Mouse (Mus musculus): ENCODE measurements at regions not wholly inside any gene's neighbourhood (a gene's known extent, or its start where the extent isn't known, plus 50 kb on each side); places are given as distances from the start of the nearest gene placed in this dataset.

DNA sequence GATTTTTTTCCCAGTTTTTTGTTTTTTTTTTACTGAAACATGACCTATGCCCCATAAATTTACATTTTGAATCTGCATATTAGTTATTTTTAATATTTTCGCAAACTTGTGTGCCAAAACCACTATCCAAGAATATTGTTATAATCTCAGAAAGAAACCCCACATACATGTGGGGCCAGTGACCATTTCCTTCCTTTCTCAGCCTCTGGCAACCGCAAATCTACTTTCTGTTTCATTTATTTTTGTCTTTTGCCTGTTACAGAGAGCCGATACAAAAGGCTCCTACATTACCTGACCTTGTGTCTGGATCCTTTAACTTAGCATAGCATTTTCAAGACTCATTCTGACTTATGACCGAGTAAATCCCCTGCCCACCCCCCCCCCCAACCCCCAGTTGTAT lies 158.8 kb downstream of the Ifng start:
- Histone ChIP-seq H3K36me3 (ENCODE audit: control insufficient read depth, insufficient read depth, low read length) (no peaks in the 10 kb centered on the region), H3K4me3 (ENCODE audit: insufficient read depth, low read depth, low read length) (no peak overlapping the region), H3K27me3 (replicated peaks; ENCODE audit: control insufficient read depth, insufficient read depth, low read length) (no peaks in the 10 kb centered on the region), H3K4me1 (ENCODE audit: control insufficient read depth, insufficient read depth, low read length) (peaks cover 3% of the 10 kb centered on the region; the same call in 1 of the 2 replicates), H3K27ac (ENCODE audit: insufficient read depth, low read depth, low read length) (no peak overlapping the region)
- WGBS: 73% methylated on average over 4 of the region's 4 CpGs
- no peak for DNase-seq
- TF ChIP-seq CTCF (conservative IDR thresholded peaks at IDR 0.05; ENCODE audit: insufficient read depth, insufficient read length, low read depth, low read length) (no peak), POLR2A (IDR thresholded peaks at IDR 0.05; ENCODE audit: low read depth, low read length) (no peak)

DNA sequence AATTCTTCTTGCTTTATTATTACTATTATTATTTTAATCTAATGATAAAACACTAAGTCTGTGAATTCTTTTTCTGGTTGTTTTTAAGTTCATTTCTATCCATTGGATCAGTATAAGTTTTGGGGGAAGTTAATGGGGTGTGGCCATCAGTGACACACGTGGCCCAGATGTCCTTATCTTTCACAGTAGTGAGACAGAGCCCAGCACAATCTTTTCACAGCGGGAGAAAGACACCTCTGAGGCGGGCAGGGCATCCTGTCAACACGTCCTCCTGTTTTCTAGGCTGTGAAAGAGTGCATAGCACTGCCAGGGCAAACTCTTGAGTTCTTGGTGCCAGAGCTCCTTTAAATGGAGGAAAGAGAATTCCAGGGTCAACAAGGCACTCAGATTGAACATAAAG lies 162.1 kb downstream of the Ifng start:
- Histone ChIP-seq H3K27ac (ENCODE audit: insufficient read depth, low read depth, low read length) (no peak overlapping the region), H3K4me3 (ENCODE audit: insufficient read depth, low read depth, low read length) (no peak overlapping the region), H3K36me3 (ENCODE audit: control insufficient read depth, insufficient read depth, low read length) (no peaks in the 10 kb centered on the region), H3K4me1 (ENCODE audit: control insufficient read depth, insufficient read depth, low read length) (no peaks in the 10 kb centered on the region), H3K27me3 (replicated peaks; ENCODE audit: control insufficient read depth, insufficient read depth, low read length) (no peaks in the 10 kb centered on the region)
- WGBS: 62% methylated on average over 4 of the region's 4 CpGs
- no peak for DNase-seq
- no peak for TF ChIP-seq CTCF (conservative IDR thresholded peaks at IDR 0.05; ENCODE audit: insufficient read depth, insufficient read length, low read depth, low read length)
- TF ChIP-seq POLR2A (IDR thresholded peaks at IDR 0.05; ENCODE audit: low read depth, low read length): no peak

DNA sequence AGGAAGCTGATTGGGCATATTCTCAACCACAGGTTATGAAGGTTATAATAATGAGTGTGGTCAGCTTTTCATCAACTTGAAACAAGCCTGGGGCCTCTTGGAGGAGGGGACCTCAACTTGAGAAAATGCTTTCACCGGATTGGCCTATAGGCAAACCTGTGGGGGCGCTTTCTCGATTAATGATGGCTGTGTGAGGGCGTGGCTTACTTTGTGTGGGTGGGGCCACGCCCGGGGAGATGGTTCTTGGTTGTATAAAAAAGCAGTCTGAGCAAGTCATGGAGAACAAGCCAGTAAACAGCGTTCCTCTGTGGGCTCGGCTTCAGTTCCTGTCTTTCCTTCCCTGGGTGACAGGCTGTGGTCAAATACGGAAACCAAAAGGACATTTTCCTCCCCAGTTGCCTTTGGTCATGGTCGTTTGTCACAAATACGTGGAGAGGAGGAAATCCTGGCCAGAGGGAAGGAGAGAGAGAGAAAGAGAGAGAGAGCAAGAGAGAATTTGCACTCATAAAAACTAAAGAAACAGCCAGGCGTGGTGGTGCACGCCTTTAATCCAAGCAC lies 163.1 kb downstream of the Ifng start:
- no peaks in the 10 kb centered on the region for H3K4me1 ChIP-seq (ENCODE audit: control insufficient read depth, insufficient read depth, low read length)
- H3K4me3 ChIP-seq (ENCODE audit: insufficient read depth, low read depth, low read length): no peak overlapping the region
- WGBS: 70% methylated on average over 13 of the region's 13 CpGs
- no peaks in the 10 kb centered on the region for H3K27me3 ChIP-seq (replicated peaks; ENCODE audit: control insufficient read depth, insufficient read depth, low read length)
- H3K36me3 ChIP-seq (ENCODE audit: control insufficient read depth, insufficient read depth, low read length): no peaks in the 10 kb centered on the region
- TF ChIP-seq POLR2A (IDR thresholded peaks at IDR 0.05; ENCODE audit: low read depth, low read length) (no peak), CTCF (conservative IDR thresholded peaks at IDR 0.05; ENCODE audit: insufficient read depth, insufficient read length, low read depth, low read length) (no peak)
- H3K27ac ChIP-seq (ENCODE audit: insufficient read depth, low read depth, low read length): no peak overlapping the region
- DNase-seq: no peak

DNA sequence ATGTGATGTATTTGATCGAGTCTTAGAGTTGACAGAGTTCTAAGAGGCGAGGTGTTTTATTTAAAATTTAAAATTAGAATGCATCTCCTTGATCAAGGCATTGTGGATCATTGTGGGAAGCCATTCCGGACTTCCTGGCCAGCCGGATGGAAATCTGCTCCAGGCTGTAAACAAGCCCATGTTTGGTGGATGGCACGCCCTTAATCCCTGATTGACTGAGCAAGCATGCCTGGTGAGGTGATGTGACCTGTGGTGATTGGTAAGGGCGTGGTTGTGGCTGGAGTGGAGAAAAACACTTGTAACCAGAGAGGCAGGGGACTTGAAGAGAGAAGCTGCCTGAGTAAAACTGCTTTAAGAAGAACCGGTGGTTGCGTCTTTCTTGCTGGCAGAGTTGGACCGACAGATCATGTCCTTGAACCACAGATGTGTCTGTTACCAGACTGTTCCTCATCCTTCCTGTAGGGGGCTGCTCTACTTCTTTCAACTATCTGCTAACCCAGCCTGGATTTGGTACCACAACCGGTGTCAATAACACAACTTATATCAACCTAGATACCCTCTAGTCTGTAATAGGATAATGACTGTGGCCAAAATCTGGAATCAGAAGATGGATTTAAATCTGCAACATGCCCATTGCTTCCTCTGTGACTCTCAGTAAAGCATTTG lies 164.4 kb downstream of the Ifng start:
- DNase-seq: peak; percentile 5
- Histone ChIP-seq H3K36me3 (ENCODE audit: control insufficient read depth, insufficient read depth, low read length) (no peaks in the 10 kb centered on the region), H3K4me1 (ENCODE audit: control insufficient read depth, insufficient read depth, low read length) (no peaks in the 10 kb centered on the region), H3K27ac (ENCODE audit: insufficient read depth, low read depth, low read length) (no peak overlapping the region), H3K27me3 (replicated peaks; ENCODE audit: control insufficient read depth, insufficient read depth, low read length) (no peaks in the 10 kb centered on the region), H3K4me3 (ENCODE audit: insufficient read depth, low read depth, low read length) (no peak overlapping the region)
- 91% methylated on average over 10 of the region's 10 CpGs for WGBS
- TF ChIP-seq CTCF (conservative IDR thresholded peaks at IDR 0.05; ENCODE audit: insufficient read depth, insufficient read length, low read depth, low read length): 0 out of 2 replicates have a peak, but pooled peaks have one; percentile 24
- no peak for TF ChIP-seq POLR2A (IDR thresholded peaks at IDR 0.05; ENCODE audit: low read depth, low read length)

DNA sequence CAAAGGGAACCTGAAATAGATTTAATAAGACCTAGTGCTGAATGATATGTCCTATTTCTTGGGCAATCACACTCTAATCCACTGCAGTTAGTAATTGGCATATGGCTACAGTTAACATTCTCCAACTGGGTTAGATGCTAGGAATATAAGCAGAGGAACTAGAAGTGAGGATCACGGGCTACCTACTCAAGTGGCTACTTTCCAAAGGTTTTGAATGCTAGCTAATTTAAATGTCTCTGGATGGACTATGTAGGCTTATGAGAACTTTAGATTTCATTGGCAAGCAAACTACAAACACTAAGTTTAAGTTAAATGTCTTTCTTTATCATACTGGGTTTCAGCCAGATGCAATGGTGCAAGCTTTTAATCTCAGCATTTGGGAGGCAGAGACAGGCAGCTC lies 166.6 kb downstream of the Ifng start:
- no peak for DNase-seq
- Histone ChIP-seq H3K36me3 (ENCODE audit: control insufficient read depth, insufficient read depth, low read length) (no peaks in the 10 kb centered on the region), H3K27me3 (replicated peaks; ENCODE audit: control insufficient read depth, insufficient read depth, low read length) (no peaks in the 10 kb centered on the region), H3K27ac (ENCODE audit: insufficient read depth, low read depth, low read length) (no peak overlapping the region), H3K4me1 (ENCODE audit: control insufficient read depth, insufficient read depth, low read length) (no peaks in the 10 kb centered on the region), H3K4me3 (ENCODE audit: insufficient read depth, low read depth, low read length) (no peak overlapping the region)
- TF ChIP-seq CTCF (conservative IDR thresholded peaks at IDR 0.05; ENCODE audit: insufficient read depth, insufficient read length, low read depth, low read length) (no peak), POLR2A (IDR thresholded peaks at IDR 0.05; ENCODE audit: low read depth, low read length) (no peak)
- WGBS: 90% methylated on average over 1 of the region's 1 CpGs

DNA sequence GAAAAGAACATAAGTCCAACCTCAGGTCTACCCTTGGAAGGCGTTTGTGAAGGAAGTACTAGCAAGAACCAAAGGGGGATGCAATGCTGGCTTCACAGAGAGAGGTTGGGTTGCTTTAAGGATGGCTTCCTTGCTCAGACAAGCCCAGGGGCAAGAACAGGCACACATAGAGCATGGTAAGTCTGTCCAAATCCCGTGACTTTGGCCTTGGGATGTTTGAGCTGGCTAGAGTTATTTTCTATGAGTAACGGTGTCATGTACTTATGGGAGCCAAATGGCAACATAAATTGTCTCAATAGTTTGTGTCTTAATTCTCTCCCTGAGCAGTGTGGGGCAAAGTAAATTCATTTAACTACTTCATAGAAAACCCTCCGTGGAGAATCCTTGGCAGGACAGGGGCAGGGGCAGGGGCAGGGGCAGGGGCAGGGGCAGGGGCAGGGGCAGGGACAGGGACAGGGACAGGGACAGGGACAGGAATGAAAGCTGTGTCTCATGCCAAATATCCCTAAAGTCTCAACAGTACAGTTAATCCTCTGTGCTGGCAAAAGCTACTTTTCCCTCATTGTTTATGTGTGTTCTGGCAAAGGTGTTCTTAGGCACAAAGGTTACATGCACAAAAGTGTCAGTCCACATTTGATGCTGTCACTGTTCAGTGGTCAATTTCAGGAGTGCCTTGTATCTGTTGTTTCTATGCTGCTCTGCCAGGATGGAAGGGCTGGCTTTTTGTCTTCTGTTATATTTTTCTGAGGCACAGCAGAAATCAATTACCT lies 167.7 kb downstream of the Ifng start:
- TF ChIP-seq POLR2A (IDR thresholded peaks at IDR 0.05; ENCODE audit: low read depth, low read length) (no peak), CTCF (conservative IDR thresholded peaks at IDR 0.05; ENCODE audit: insufficient read depth, insufficient read length, low read depth, low read length) (no peak)
- no peak overlapping the region for H3K27ac ChIP-seq (ENCODE audit: insufficient read depth, low read depth, low read length)
- no peak overlapping the region for H3K4me3 ChIP-seq (ENCODE audit: insufficient read depth, low read depth, low read length)
- 55% methylated on average over 4 of the region's 4 CpGs for WGBS
- no peaks in the 10 kb centered on the region for H3K36me3 ChIP-seq (ENCODE audit: control insufficient read depth, insufficient read depth, low read length)
- DNase-seq: peak; percentile 25
- no peaks in the 10 kb centered on the region for H3K27me3 ChIP-seq (replicated peaks; ENCODE audit: control insufficient read depth, insufficient read depth, low read length)
- no peaks in the 10 kb centered on the region for H3K4me1 ChIP-seq (ENCODE audit: control insufficient read depth, insufficient read depth, low read length)

DNA sequence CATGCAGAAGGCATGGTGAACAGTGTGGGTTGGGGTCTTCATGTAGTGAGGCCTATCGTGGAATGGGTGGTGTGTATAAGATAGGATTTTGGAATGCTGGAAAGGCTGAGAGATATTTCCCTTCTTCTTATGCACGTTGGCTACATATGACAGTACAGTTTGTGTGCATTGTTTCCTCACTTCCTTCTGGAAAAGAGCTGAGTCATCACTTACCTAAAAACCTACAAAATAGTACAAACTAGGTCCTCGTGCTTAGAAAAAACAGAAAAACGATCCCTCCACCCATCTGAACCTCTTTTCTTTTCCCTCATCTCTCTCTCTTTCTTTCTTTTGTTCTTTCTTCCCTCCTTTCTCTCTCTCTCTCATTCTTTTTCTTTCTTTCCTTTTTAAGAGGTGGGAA lies 168.3 kb downstream of the Ifng start:
- H3K36me3 ChIP-seq (ENCODE audit: control insufficient read depth, insufficient read depth, low read length): no peaks in the 10 kb centered on the region
- TF ChIP-seq POLR2A (IDR thresholded peaks at IDR 0.05; ENCODE audit: low read depth, low read length) (no peak), CTCF (conservative IDR thresholded peaks at IDR 0.05; ENCODE audit: insufficient read depth, insufficient read length, low read depth, low read length) (no peak)
- no peak overlapping the region for H3K4me3 ChIP-seq (ENCODE audit: insufficient read depth, low read depth, low read length)
- H3K27me3 ChIP-seq (replicated peaks; ENCODE audit: control insufficient read depth, insufficient read depth, low read length): no peaks in the 10 kb centered on the region
- no peaks in the 10 kb centered on the region for H3K4me1 ChIP-seq (ENCODE audit: control insufficient read depth, insufficient read depth, low read length)
- WGBS: 63% methylated on average over 4 of the region's 4 CpGs
- no peak overlapping the region for H3K27ac ChIP-seq (ENCODE audit: insufficient read depth, low read depth, low read length)
- DNase-seq: no peak
